Mouse (Mus musculus): ENCODE measurements around the gene Plscr3. TPM values are rescaled to one million over a fixed set of nuclear protein-coding genes. Genes with fewer than 3 reads are reported as not detected.

Plscr3 gene
- polyA plus RNA-seq (2015; fragmentation: Nextera tagmentation; extraction: Ambion mirVana) = 26.1 and 28.0 TPM in 2 replicates

DNA sequence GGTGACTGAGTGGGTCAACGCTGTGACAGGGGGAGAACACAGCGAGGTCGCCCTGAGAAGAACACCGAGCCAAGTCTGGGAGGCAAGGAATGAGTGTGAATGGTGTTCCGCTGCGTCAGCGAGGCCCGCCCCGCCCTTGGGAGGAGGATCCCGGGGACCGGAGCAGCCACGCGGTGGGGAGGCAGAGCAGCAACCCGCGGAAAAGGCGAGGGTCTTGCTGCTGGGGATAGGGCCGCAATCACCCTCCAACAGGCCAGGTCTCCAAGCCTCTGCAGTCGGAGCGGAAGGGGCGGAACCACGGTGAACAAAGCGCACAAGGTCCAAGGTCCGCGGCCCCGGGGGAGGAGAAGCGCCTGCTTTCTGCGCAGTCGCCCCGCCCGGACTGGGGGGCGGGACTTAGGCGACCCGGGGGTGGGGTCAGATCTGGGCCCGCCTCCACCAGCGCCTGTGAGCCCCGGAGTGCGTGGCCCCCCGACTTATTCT is at the start of gene Plscr3:
Gene Plscr3, plus strand, starts transcription at position 179 of the 483 bp plus-strand sequence.
- Histone ChIP-seq H3K4me3 (replicated peaks) (peak within 1 kb of the TSS; percentile 79), H3K27ac (replicated peaks) (peak within 1 kb of the TSS; percentile 97), H3K27me3 (no peaks in the 10 kb centered on the region), H3K36me3 (replicated peaks) (peaks cover 37% of the 10 kb centered on the region), H3K4me2 (peak within 1 kb of the TSS; percentile 94), H3K4me1 (replicated peaks) (peaks cover 76% of the 10 kb centered on the region), H3K9me3 (replicated peaks) (no peaks in the 10 kb centered on the region), H3K9ac (peak within 1 kb of the TSS; percentile 86)
- WGBS (ENCODE audit: insufficient replicate concordance) = under 1% methylated on average over 38 of the region's 38 CpGs
- ATAC-seq (ENCODE audit: insufficient read depth) = peak; percentile 85

DNA sequence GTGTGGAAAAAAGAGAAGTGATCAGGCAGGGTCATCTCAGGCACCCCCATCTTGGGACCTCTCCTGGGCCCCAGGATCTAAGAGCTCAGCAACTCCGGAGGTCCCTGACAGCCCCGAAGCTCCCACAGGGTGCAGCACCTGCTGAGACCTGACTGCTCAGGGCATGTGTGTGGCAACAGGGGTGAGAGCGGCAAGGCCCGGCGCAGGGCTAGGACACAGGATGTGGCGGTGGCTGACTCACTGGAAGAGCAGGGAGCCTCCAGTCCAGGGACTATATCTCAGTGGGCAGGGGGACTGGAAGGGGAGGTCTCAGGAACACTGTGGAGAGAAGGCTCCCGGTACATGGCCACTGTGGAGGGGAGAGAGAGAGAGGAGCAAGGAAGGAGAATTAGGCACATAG is 48.3 kb upstream of the Plscr3 start:
- WGBS (ENCODE audit: insufficient replicate concordance) = 72% methylated on average over 7 of the region's 7 CpGs
- H3K27ac ChIP-seq (replicated peaks) = no peak overlapping the region
- peaks cover 42% of the 10 kb centered on the region for H3K4me1 ChIP-seq (replicated peaks)
- no peak for ATAC-seq (ENCODE audit: insufficient read depth)
- H3K9me3 ChIP-seq (replicated peaks) = no peaks in the 10 kb centered on the region
- H3K4me2 ChIP-seq = no peak overlapping the region
- H3K9ac ChIP-seq = no peak overlapping the region
- H3K27me3 ChIP-seq = peaks cover 90% of the 10 kb centered on the region
- no peak overlapping the region for H3K4me3 ChIP-seq (replicated peaks)
- H3K36me3 ChIP-seq (replicated peaks) = no peaks in the 10 kb centered on the region

DNA sequence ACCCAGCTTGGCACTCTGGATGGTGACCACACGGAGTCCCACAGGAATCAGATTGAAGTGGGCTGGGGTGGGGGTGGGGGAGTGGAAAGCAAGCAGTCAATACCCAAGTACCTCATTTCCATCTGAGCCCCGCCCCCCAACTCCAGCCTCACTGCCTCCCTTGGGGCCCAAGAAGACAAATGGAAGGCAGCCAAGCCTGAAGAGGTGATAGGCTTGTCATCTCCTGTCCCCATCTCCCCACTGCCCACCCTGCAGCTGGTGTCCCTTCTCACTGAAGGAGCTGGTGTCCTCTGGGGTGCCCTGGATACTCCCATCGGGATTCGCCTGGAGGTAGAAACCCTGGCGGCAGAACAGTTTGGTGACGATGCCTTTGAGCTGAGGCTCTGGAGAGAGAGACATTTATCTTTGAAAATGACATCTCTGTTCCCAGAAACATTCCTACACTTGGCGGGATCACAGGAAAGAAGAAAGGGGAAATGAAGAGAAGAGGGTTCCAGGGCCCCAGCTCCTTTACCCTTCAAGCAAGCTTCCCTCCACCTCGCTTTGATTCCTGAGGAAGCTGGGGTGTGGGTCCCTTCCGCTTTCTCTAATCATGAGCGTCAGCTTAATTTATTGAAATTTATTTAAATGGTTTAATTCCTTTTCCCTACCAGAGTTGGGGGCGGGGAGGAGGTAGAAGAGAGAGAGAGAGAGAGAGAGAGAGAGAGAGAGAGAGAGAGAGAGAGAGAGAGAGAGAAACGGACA is 46.6 kb upstream of the Plscr3 start:
- WGBS (ENCODE audit: insufficient replicate concordance) = 34% methylated on average over 12 of the region's 12 CpGs
- Histone ChIP-seq H3K9me3 (replicated peaks) (no peaks in the 10 kb centered on the region), H3K4me1 (replicated peaks) (peaks cover 59% of the 10 kb centered on the region), H3K36me3 (replicated peaks) (no peaks in the 10 kb centered on the region), H3K4me2 (peak overlapping the region; percentile 51; the same call in 1 of the 2 replicates), H3K27me3 (peaks cover 92% of the 10 kb centered on the region), H3K9ac (no peak overlapping the region), H3K27ac (replicated peaks) (no peak overlapping the region), H3K4me3 (replicated peaks) (no peak overlapping the region)
- no peak for ATAC-seq (ENCODE audit: insufficient read depth)

DNA sequence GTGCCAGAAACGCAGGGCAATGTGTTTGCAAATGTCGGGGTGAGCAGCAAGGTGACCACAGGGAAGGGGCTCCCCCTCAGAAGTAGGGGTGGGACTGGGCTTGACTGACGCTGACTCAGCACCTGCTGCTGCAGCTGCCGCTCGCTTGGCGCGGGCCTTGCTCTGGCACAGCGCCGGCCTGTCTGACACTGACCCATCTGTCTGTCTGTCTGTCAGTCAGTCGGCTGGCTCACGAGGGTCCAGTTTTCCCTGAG is 46.1 kb upstream of the Plscr3 start:
- under 1% methylated on average over 11 of the region's 11 CpGs for WGBS (ENCODE audit: insufficient replicate concordance)

DNA sequence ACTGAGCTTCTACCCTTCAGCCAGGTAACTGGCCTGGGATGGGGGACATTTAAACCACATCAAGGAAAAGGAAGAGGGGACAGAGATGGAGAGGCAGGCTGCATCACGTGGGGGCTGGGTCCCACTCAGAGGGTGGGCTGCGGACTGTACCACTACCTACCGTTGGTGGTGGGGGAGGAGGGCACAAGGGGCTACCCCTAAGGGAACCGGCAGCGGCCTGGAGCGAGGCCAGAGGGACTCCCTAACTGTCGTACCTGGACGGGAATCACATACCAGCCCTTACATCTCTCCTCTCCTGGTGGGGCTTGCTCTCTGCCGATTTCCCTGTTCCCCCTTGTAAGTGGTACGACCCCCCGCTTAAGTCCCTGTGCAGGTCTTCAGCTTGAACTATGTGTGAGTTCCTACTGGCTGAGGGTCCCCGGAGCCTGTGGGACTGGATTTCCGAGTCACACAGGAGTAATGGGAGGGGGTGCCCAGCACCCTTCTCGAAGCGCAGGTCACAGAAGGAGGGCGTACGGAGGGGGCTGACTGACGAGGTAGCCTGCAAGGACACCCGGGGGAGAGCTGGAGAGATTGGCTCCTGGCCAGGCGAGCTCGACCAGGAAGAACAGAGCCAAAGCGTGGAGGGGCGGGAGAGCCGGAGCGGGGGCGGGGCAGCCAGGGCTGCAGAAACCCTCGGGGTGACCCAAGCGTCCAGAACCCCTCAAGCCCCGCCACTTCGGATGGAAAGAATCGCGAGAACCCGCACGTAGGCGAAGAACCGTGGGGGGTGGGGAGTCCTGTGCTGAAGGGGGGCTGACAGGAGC is 45.6 kb upstream of the Plscr3 start:
- peaks cover 100% of the 10 kb centered on the region for H3K27me3 ChIP-seq
- no peaks in the 10 kb centered on the region for H3K36me3 ChIP-seq (replicated peaks)
- no peak overlapping the region for H3K27ac ChIP-seq (replicated peaks)
- peak overlapping the region; percentile 51 for H3K4me2 ChIP-seq
- no peaks in the 10 kb centered on the region for H3K9me3 ChIP-seq (replicated peaks)
- peak overlapping the region; percentile 27 for H3K4me3 ChIP-seq (replicated peaks)
- H3K9ac ChIP-seq = no peak overlapping the region
- peaks cover 54% of the 10 kb centered on the region for H3K4me1 ChIP-seq (replicated peaks)
- no peak for ATAC-seq (ENCODE audit: insufficient read depth)
- WGBS (ENCODE audit: insufficient replicate concordance) = under 1% methylated on average over 36 of the region's 36 CpGs

More for the DNA sequence above, 46.1 kb upstream of the Plscr3 start:
- Histone ChIP-seq H3K27ac (replicated peaks) (no peak overlapping the region), H3K4me1 (replicated peaks) (peaks cover 60% of the 10 kb centered on the region), H3K4me2 (peak overlapping the region; percentile 51), H3K9ac (no peak overlapping the region), H3K36me3 (replicated peaks) (no peaks in the 10 kb centered on the region), H3K4me3 (replicated peaks) (peak overlapping the region; percentile 27; the same call in 1 of the 2 replicates), H3K9me3 (replicated peaks) (no peaks in the 10 kb centered on the region), H3K27me3 (peaks cover 97% of the 10 kb centered on the region)
- ATAC-seq (ENCODE audit: insufficient read depth) = no peak

DNA sequence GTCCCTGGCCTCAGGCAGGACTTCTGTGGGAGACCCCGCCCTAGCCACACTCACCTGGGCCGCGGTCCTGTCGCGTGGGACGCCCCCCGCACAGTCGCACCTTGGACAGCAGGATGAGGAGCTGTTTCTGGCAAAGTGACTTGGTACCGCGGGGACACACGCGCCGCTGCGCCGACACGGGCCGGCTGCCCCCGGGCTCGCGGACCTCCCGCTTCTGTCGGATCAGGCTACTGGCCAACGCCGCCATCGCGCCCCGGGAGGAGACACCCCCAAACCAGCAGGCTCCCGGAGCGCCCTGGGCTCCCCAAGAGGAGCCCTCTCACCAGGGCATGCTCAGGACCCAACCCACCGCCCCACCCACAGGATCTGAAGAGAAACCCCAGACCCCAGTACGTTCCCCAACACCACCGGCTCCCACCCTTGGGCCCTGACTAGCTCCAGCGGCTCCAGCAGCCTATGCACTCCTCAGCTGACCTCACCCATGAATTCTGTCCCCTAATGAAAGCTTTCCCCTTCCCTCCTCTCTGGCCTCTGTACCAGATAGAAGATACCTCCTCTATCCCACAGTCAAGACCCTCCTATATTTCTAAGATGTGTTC is 44.7 kb upstream of the Plscr3 start, which contains the start of gene Fgf11:
Gene Fgf11, minus strand, starts transcription at position 479 of the 599 bp plus-strand sequence.
- Histone ChIP-seq H3K4me3 (replicated peaks) (peak within 1 kb of the TSS; percentile 54), H3K27me3 (peaks cover 100% of the 10 kb centered on the region), H3K4me1 (replicated peaks) (peaks cover 49% of the 10 kb centered on the region), H3K27ac (replicated peaks) (no peak within 1 kb of the TSS), H3K9me3 (replicated peaks) (no peaks in the 10 kb centered on the region), H3K4me2 (peak within 1 kb of the TSS; percentile 78), H3K9ac (peak within 1 kb of the TSS; percentile 49), H3K36me3 (replicated peaks) (no peaks in the 10 kb centered on the region)
- WGBS (ENCODE audit: insufficient replicate concordance) = 3% methylated on average over 33 of the region's 33 CpGs
- no peak for ATAC-seq (ENCODE audit: insufficient read depth)

DNA sequence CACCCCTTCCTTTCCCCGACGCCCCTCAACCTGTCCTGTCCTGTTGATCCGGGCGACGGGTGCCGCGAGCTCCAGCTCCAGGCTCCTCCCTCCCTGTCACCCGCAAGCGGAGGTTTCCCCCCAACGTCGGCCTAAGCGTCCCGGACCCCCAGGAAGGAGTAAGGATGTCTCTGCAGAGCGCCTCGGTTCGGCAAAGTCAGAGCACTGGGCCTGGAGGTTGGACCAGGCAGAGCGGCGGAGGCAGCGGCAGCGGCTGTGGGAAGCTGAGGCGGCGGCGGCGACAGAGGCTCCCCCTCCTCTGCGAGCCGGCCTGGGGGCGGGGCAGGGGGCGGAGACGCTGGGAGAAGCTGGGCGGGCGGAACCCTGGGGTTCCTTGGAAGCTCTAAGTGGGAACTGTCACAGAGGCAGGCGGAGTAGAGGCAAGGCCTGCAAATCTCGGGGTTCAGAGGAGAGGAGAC is 43.5 kb upstream of the Plscr3 start:
- peak overlapping the region; percentile 49 for H3K9ac ChIP-seq
- 0 out of 2 replicates have a peak, but pooled peaks have one; percentile 11 for ATAC-seq (ENCODE audit: insufficient read depth)
- WGBS (ENCODE audit: insufficient replicate concordance) = under 1% methylated on average over 33 of the region's 33 CpGs
- peak overlapping the region; percentile 54 for H3K4me3 ChIP-seq (replicated peaks)
- peaks cover 49% of the 10 kb centered on the region for H3K4me1 ChIP-seq (replicated peaks)
- peak overlapping the region; percentile 78 for H3K4me2 ChIP-seq
- no peak overlapping the region for H3K27ac ChIP-seq (replicated peaks)
- no peaks in the 10 kb centered on the region for H3K36me3 ChIP-seq (replicated peaks)
- H3K9me3 ChIP-seq (replicated peaks) = no peaks in the 10 kb centered on the region
- peaks cover 100% of the 10 kb centered on the region for H3K27me3 ChIP-seq

DNA sequence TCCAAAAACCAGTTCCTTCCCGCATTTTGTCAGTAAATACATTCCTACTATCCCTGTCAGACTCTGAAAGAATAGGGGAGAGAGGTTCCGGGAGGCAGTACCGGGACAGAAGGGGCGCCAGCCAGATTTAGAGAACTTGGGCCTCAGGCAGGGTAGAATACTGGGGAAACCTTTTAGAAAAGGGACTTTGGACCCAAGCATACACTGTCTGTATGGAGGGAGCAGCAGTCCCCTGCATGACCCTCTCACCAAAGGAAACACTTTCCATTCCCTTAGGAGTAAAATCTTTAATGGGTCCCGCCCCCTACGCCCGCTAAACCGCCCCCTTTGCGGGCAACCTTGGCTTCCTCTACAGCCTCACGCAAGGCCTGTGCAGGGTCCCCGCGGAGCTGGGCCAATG is 42.8 kb upstream of the Plscr3 start:
- ATAC-seq (ENCODE audit: insufficient read depth) = peak; percentile 42
- peaks cover 49% of the 10 kb centered on the region for H3K4me1 ChIP-seq (replicated peaks)
- peak overlapping the region; percentile 47; the same call in 1 of the 2 replicates for H3K9ac ChIP-seq
- no peaks in the 10 kb centered on the region for H3K36me3 ChIP-seq (replicated peaks)
- WGBS (ENCODE audit: insufficient replicate concordance) = 3% methylated on average over 12 of the region's 12 CpGs
- H3K27me3 ChIP-seq = peaks cover 98% of the 10 kb centered on the region
- peak overlapping the region; percentile 62; the same call in 1 of the 2 replicates for H3K27ac ChIP-seq (replicated peaks)
- peak overlapping the region; percentile 78 for H3K4me2 ChIP-seq
- H3K4me3 ChIP-seq (replicated peaks) = peak overlapping the region; percentile 54
- no peaks in the 10 kb centered on the region for H3K9me3 ChIP-seq (replicated peaks)

DNA sequence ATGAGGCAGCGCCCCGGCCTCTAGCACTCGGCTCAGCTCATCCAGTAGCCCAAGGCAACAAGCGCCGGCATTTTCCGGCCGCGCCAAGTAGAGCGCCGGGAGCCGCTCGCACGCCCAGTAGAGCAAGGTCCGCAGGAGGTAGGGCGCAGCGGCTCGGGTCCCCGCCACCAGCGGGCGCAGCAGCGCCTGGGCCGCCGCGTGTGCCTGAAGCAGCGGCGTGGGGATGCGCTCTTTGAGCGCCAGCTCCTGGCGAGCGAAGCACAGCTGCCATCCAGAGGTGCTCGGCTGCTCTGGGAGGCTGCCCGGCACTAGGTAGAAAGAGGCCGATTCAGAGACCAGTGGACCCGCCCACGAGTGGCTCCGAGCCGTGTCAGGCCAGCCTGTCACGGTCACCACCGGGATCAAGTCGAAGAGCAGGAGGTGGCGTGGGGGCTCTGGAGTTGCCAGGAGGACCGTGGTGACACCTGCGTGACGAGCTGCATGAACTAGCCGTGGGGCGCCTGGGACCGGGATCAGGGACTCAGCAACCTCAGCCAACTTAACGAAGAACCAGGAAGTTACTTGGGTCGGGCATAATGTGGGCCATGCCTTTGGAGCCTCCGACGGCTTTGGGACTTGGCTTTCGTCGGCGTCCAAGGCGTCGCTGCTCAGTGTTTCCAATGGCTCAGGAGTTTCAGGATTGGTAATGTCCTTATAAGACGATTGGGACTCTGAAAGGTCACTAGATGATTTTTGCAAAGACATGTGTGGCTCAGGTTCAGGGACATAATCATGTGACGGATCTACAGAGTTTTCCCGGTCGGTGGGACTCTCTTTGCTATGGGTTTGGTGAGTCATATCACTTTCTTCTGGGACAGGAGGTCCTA is 42.2 kb upstream of the Plscr3 start:
- peak overlapping the region; percentile 47; the same call in 1 of the 2 replicates for H3K9ac ChIP-seq
- H3K27ac ChIP-seq (replicated peaks) = peak overlapping the region; percentile 62; the same call in 1 of the 2 replicates
- WGBS (ENCODE audit: insufficient replicate concordance) = 2% methylated on average over 60 of the region's 60 CpGs
- ATAC-seq (ENCODE audit: insufficient read depth) = peak; percentile 64
- H3K4me1 ChIP-seq (replicated peaks) = peaks cover 49% of the 10 kb centered on the region
- peak overlapping the region; percentile 78 for H3K4me2 ChIP-seq
- peaks cover 93% of the 10 kb centered on the region for H3K27me3 ChIP-seq
- peak overlapping the region; percentile 54 for H3K4me3 ChIP-seq (replicated peaks)
- no peaks in the 10 kb centered on the region for H3K36me3 ChIP-seq (replicated peaks)
- H3K9me3 ChIP-seq (replicated peaks) = no peaks in the 10 kb centered on the region

DNA sequence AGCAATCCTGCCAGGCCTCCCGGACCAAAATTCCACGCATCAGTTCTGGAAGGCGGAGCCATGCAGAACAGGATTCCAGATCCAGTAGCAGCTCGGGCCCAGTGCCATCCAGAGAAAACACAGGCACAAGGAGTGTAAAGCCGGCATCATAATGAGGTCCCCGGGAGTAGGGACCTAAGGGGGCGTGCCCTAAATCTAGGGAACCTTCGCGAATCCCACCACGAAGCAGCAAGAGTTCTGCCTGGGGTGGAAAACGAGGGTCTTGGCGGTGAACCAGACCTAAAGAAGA is 41.6 kb upstream of the Plscr3 start:
- 0 out of 2 replicates have a peak overlapping the region, but pooled peaks have one; percentile 47 for H3K9ac ChIP-seq
- H3K27ac ChIP-seq (replicated peaks) = no peak overlapping the region
- 21% methylated on average over 12 of the region's 12 CpGs for WGBS (ENCODE audit: insufficient replicate concordance)
- H3K27me3 ChIP-seq = peaks cover 93% of the 10 kb centered on the region
- peak overlapping the region; percentile 11; the same call in 1 of the 2 replicates for H3K4me3 ChIP-seq (replicated peaks)
- no peaks in the 10 kb centered on the region for H3K9me3 ChIP-seq (replicated peaks)
- ATAC-seq (ENCODE audit: insufficient read depth) = no peak
- peaks cover 49% of the 10 kb centered on the region for H3K4me1 ChIP-seq (replicated peaks)
- H3K36me3 ChIP-seq (replicated peaks) = no peaks in the 10 kb centered on the region
- peak overlapping the region; percentile 78; the same call in 1 of the 2 replicates for H3K4me2 ChIP-seq
